Mouse (Mus musculus): ENCODE data around the gene Dgkb. TPM values are rescaled to one million over a fixed set of nuclear protein-coding genes. Genes with fewer than 3 reads are reported as not detected.

Dgkb gene
- polyA plus RNA-seq, 1 experiment from 2014 or later: 5.4 TPM

GRCm38 (mm10) chr12:37888591-37888990 lies 71.1 kb downstream of the Dgkb start:
- Histone ChIP-seq H3K4me1 (peaks cover 4% of the 10 kb centered on the region), H3K36me3 (no peaks in the 10 kb centered on the region), H3K9ac (no peak overlapping the region), H3K27me3 (no peaks in the 10 kb centered on the region), H3K27ac (no peak overlapping the region), H3K9me3 (no peaks in the 10 kb centered on the region), H3K4me3 (no peak overlapping the region), H3K4me2 (no peak overlapping the region)
- ATAC-seq (ENCODE audit: borderline replicate concordance, extremely low read depth, low FRiP score, low TSS enrichment): no peak

- H3K9me3 ChIP-seq: no peaks in the 10 kb centered on the region
- H3K27ac ChIP-seq: no peak overlapping the region
- H3K9ac ChIP-seq: no peak overlapping the region
- no peaks in the 10 kb centered on the region for H3K27me3 ChIP-seq
- H3K4me2 ChIP-seq: no peak overlapping the region
- no peak overlapping the region for H3K4me3 ChIP-seq
- H3K4me1 ChIP-seq: no peaks in the 10 kb centered on the region
- no peak for ATAC-seq (ENCODE audit: borderline replicate concordance, extremely low read depth, low FRiP score, low TSS enrichment)
- H3K36me3 ChIP-seq: no peaks in the 10 kb centered on the region
- 80% methylated on average over 4 of the region's 4 CpGs for WGBS
These were observed 71.9 kb downstream of the Dgkb start for GRCm38 (mm10) chr12:37889431-37889830.

GRCm38 (mm10) chr12:37891336-37891735 lies 73.8 kb downstream of the Dgkb start:
- Histone ChIP-seq H3K27me3 (no peaks in the 10 kb centered on the region), H3K4me1 (no peaks in the 10 kb centered on the region), H3K4me3 (no peak overlapping the region), H3K9ac (no peak overlapping the region), H3K36me3 (no peaks in the 10 kb centered on the region), H3K4me2 (no peak overlapping the region), H3K27ac (no peak overlapping the region), H3K9me3 (no peaks in the 10 kb centered on the region)
- WGBS: 82% methylated on average over 3 of the region's 3 CpGs
- ATAC-seq (ENCODE audit: borderline replicate concordance, extremely low read depth, low FRiP score, low TSS enrichment): no peak

- Histone ChIP-seq H3K9ac (no peak overlapping the region), H3K4me2 (no peak overlapping the region), H3K4me3 (no peak overlapping the region), H3K36me3 (no peaks in the 10 kb centered on the region), H3K27me3 (no peaks in the 10 kb centered on the region), H3K9me3 (no peaks in the 10 kb centered on the region), H3K4me1 (no peaks in the 10 kb centered on the region), H3K27ac (no peak overlapping the region)
- no peak for ATAC-seq (ENCODE audit: borderline replicate concordance, extremely low read depth, low FRiP score, low TSS enrichment)
- WGBS: 86% methylated on average over 2 of the region's 2 CpGs
These were observed 124.6 kb downstream of the Dgkb start for GRCm38 (mm10) chr12:37942163-37942562.

GRCm38 (mm10) chr12:37956193-37956592 lies 138.7 kb downstream of the Dgkb start:
- no peaks in the 10 kb centered on the region for H3K27me3 ChIP-seq
- H3K4me2 ChIP-seq: no peak overlapping the region
- no peak overlapping the region for H3K4me3 ChIP-seq
- no peak overlapping the region for H3K9ac ChIP-seq
- 81% methylated on average over 4 of the region's 4 CpGs for WGBS
- H3K36me3 ChIP-seq: no peaks in the 10 kb centered on the region
- no peak overlapping the region for H3K27ac ChIP-seq
- no peaks in the 10 kb centered on the region; the same call in 1 of the 2 replicates for H3K9me3 ChIP-seq
- no peaks in the 10 kb centered on the region for H3K4me1 ChIP-seq
- ATAC-seq (ENCODE audit: borderline replicate concordance, extremely low read depth, low FRiP score, low TSS enrichment): no peak

- H3K9ac ChIP-seq: no peak overlapping the region
- H3K27me3 ChIP-seq: no peaks in the 10 kb centered on the region
- H3K4me3 ChIP-seq: no peak overlapping the region
- H3K27ac ChIP-seq: no peak overlapping the region
- H3K36me3 ChIP-seq: no peaks in the 10 kb centered on the region
- ATAC-seq (ENCODE audit: borderline replicate concordance, extremely low read depth, low FRiP score, low TSS enrichment): no peak
- WGBS: 30% methylated on average over 1 of the region's 1 CpGs
- no peak overlapping the region for H3K4me2 ChIP-seq
- no peaks in the 10 kb centered on the region for H3K4me1 ChIP-seq
- no peaks in the 10 kb centered on the region for H3K9me3 ChIP-seq
These were observed 154.0 kb downstream of the Dgkb start for GRCm38 (mm10) chr12:37971482-37971881.

GRCm38 (mm10) chr12:37978498-37979187 lies 161.1 kb downstream of the Dgkb start:
- H3K27ac ChIP-seq: no peak overlapping the region
- WGBS: 70% methylated on average over 2 of the region's 2 CpGs
- H3K4me2 ChIP-seq: no peak overlapping the region
- no peaks in the 10 kb centered on the region for H3K27me3 ChIP-seq
- no peak overlapping the region for H3K4me3 ChIP-seq
- H3K36me3 ChIP-seq: no peaks in the 10 kb centered on the region
- no peak for ATAC-seq (ENCODE audit: borderline replicate concordance, extremely low read depth, low FRiP score, low TSS enrichment)
- H3K4me1 ChIP-seq: no peaks in the 10 kb centered on the region
- H3K9me3 ChIP-seq: no peaks in the 10 kb centered on the region
- no peak overlapping the region for H3K9ac ChIP-seq

GRCm38 (mm10) chr12:37985352-37985751 lies 167.8 kb downstream of the Dgkb start:
- 0 out of 2 replicates have a peak, but pooled peaks have one; percentile 23 for ATAC-seq (ENCODE audit: borderline replicate concordance, extremely low read depth, low FRiP score, low TSS enrichment)

GRCm38 (mm10) chr12:37988066-37988591 lies 170.6 kb downstream of the Dgkb start:
- Histone ChIP-seq H3K9ac (no peak overlapping the region), H3K4me2 (no peak overlapping the region), H3K27ac (no peak overlapping the region), H3K9me3 (no peaks in the 10 kb centered on the region), H3K36me3 (no peaks in the 10 kb centered on the region), H3K4me1 (no peaks in the 10 kb centered on the region), H3K27me3 (no peaks in the 10 kb centered on the region), H3K4me3 (no peak overlapping the region)
- ATAC-seq (ENCODE audit: borderline replicate concordance, extremely low read depth, low FRiP score, low TSS enrichment): no peak
- 59% methylated on average over 1 of the region's 1 CpGs for WGBS

More at GRCm38 (mm10) chr12:37985352-37985751, 167.8 kb downstream of the Dgkb start:
- Histone ChIP-seq H3K36me3 (no peaks in the 10 kb centered on the region), H3K4me3 (no peak overlapping the region), H3K27me3 (no peaks in the 10 kb centered on the region), H3K27ac (no peak overlapping the region), H3K4me1 (no peaks in the 10 kb centered on the region), H3K9me3 (no peaks in the 10 kb centered on the region), H3K4me2 (no peak overlapping the region), H3K9ac (no peak overlapping the region)
- WGBS: 58% methylated on average over 1 of the region's 1 CpGs

GRCm38 (mm10) chr12:37993221-37993620 lies 175.7 kb downstream of the Dgkb start:
- Histone ChIP-seq H3K36me3 (no peaks in the 10 kb centered on the region), H3K9ac (no peak overlapping the region), H3K4me2 (no peak overlapping the region), H3K27ac (no peak overlapping the region), H3K27me3 (no peaks in the 10 kb centered on the region), H3K4me1 (0 out of 2 replicates have a peak, but pooled peaks cover 4% of the 10 kb centered on the region), H3K4me3 (no peak overlapping the region), H3K9me3 (no peaks in the 10 kb centered on the region)
- WGBS: 77% methylated on average over 1 of the region's 1 CpGs
- no peak for ATAC-seq (ENCODE audit: borderline replicate concordance, extremely low read depth, low FRiP score, low TSS enrichment)

GRCm38 (mm10) chr12:37996417-37996946 lies 179.0 kb downstream of the Dgkb start:
- Histone ChIP-seq H3K4me2 (0 out of 2 replicates have a peak overlapping the region, but pooled peaks have one; percentile 18), H3K4me1 (0 out of 2 replicates have a peak, but pooled peaks cover 4% of the 10 kb centered on the region), H3K27ac (no peak overlapping the region), H3K36me3 (no peaks in the 10 kb centered on the region), H3K9me3 (no peaks in the 10 kb centered on the region), H3K4me3 (no peak overlapping the region), H3K9ac (no peak overlapping the region), H3K27me3 (no peaks in the 10 kb centered on the region)
- ATAC-seq (ENCODE audit: borderline replicate concordance, extremely low read depth, low FRiP score, low TSS enrichment): peak; percentile 57; the same call in 1 of the 2 replicates
- 48% methylated on average over 6 of the region's 6 CpGs for WGBS

GRCm38 (mm10) chr12:38017674-38018073 lies 200.1 kb downstream of the Dgkb start:
- Histone ChIP-seq H3K9me3 (no peaks in the 10 kb centered on the region), H3K4me3 (no peak overlapping the region), H3K4me1 (no peaks in the 10 kb centered on the region), H3K9ac (no peak overlapping the region), H3K27ac (no peak overlapping the region), H3K4me2 (no peak overlapping the region), H3K36me3 (no peaks in the 10 kb centered on the region), H3K27me3 (no peaks in the 10 kb centered on the region)
- 57% methylated on average over 4 of the region's 4 CpGs for WGBS
- ATAC-seq (ENCODE audit: borderline replicate concordance, extremely low read depth, low FRiP score, low TSS enrichment): no peak; the same call in 1 of the 2 replicates
